In the genomic region with DNA sequence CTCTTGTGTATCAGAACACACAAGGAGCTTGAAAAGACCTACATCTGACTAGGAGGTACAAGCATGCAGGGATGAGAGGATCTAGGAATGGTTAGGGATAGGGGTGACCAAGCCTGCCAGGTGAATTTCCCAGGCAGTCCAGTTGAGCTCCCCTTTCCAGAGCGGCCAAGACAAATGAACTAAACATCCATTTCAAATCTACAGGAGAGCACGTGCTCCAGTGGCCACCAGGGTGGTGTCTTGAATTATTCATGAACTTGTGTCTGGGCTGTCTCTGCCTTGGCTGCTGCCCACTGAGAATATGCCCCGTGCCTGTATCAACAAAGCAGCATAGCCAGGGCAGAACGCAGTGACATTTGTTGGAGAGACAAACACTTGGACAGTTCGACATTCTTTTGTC, we compare ENCODE assay signal across 9 mouse cellular contexts.
DNase-seq lines count a peak whose midpoint lies in the region; ATAC-seq and TF ChIP-seq lines count a peak whose summit lies in the region.
"Had no signal": no experiment of that assay in that cellular context is flagged by ENCODE, and none has a peak within 500 bp of the region (broad histone marks: within the 10 kb centered on the region; RNA-seq: fewer than 3 reads in every experiment).

No protein-coding gene starts in this region.

- peak; percentile 34 for TF ChIP-seq CTCF in layer of hippocampus, adult 2 months (conservative IDR thresholded peaks at IDR 0.05)
- peak; percentile 30; the same call in 1 of the 2 replicates for TF ChIP-seq CTCF in kidney, postnatal 0 days (IDR thresholded peaks at IDR 0.05; ENCODE audit: low read depth)

- H3K36me3 ChIP-seq in heart, embryonic 16.5 days (ENCODE audit: control insufficient read depth, insufficient read depth): no peaks in the 10 kb centered on the region; the same call in 1 of the 2 replicates
- H3K36me3 ChIP-seq in kidney, postnatal 0 days (ENCODE audit: insufficient read depth, low read length): no peaks in the 10 kb centered on the region
- no peaks in the 10 kb centered on the region for H3K36me3 ChIP-seq in stomach, embryonic 15.5 days

- H3K27ac ChIP-seq in layer of hippocampus, adult 2 months: peak overlapping the region; percentile 48; the same call in 1 of the 2 replicates
- H3K27ac ChIP-seq in heart, embryonic 16.5 days (ENCODE audit: low read length): peak overlapping the region; percentile 50; the same call in 1 of the 2 replicates
- H3K27ac ChIP-seq in kidney, postnatal 0 days: no peak overlapping the region
- peak overlapping the region; percentile 57; the same call in 1 of the 2 replicates for H3K27ac ChIP-seq in stomach, embryonic 15.5 days

- 22% methylated on average over 5 of the region's 5 CpGs for WGBS in heart, embryonic 16.5 days
- 37% methylated on average over 5 of the region's 5 CpGs for WGBS in kidney, postnatal 0 days
- 27% methylated on average over 5 of the region's 5 CpGs for WGBS in stomach, embryonic 15.5 days

- H3K4me1 ChIP-seq in heart, embryonic 16.5 days (ENCODE audit: control insufficient read depth, insufficient read depth, low read length): peaks cover 18% of the 10 kb centered on the region
- H3K4me1 ChIP-seq in kidney, postnatal 0 days (replicated peaks; ENCODE audit: insufficient read depth, low read length): peaks cover 4% of the 10 kb centered on the region; the same call in 1 of the 2 replicates
- 0 out of 2 replicates have a peak, but pooled peaks cover 6% of the 10 kb centered on the region for H3K4me1 ChIP-seq in stomach, embryonic 15.5 days

- H3K4me2 ChIP-seq in heart, embryonic 16.5 days (ENCODE audit: low read depth, low read length): no peak overlapping the region
- no peak overlapping the region for H3K4me2 ChIP-seq in kidney, postnatal 0 days (ENCODE audit: low read length)
- H3K4me2 ChIP-seq in stomach, embryonic 15.5 days: no peak overlapping the region

- H3K9me3 ChIP-seq in heart, embryonic 16.5 days (replicated peaks; ENCODE audit: control insufficient read depth, low read length): no peaks in the 10 kb centered on the region
- no peaks in the 10 kb centered on the region for H3K9me3 ChIP-seq in kidney, postnatal 0 days (replicated peaks; ENCODE audit: low read length)
- no peaks in the 10 kb centered on the region for H3K9me3 ChIP-seq in stomach, embryonic 15.5 days

- H3K27me3 ChIP-seq in heart, embryonic 16.5 days (ENCODE audit: control insufficient read depth, insufficient read depth, low read length): no peaks in the 10 kb centered on the region
- H3K27me3 ChIP-seq in kidney, postnatal 0 days (ENCODE audit: insufficient read depth, low read length): no peaks in the 10 kb centered on the region
- no peaks in the 10 kb centered on the region for H3K27me3 ChIP-seq in stomach, embryonic 15.5 days (replicated peaks)

- no peak for DNase-seq in layer of hippocampus, adult 2 months (ENCODE audit: low spot score in 2 of 2)
- DNase-seq in layer of hippocampus, adult 8-10 months (ENCODE audit: low spot score in 2 of 2): no peak
- peak; percentile 54 for DNase-seq in kidney, postnatal 0 days (ENCODE audit: low spot score)
- DNase-seq in left cerebral cortex, adult 11 months (ENCODE audit: low spot score): no peak
- no peak for DNase-seq in right cerebral cortex, postnatal 25 days
- no peak for DNase-seq in layer of hippocampus, postnatal 25 days (ENCODE audit: extremely low spot score in 1 of 2, low spot score in 1 of 2)
- DNase-seq: cerebellum, adult 9-10 months had no signal

- 0 out of 2 replicates have a peak, but pooled peaks have one; percentile 49 for ATAC-seq in heart, embryonic 16.5 days (replicated peaks; ENCODE audit: extremely low read depth, insufficient read depth, low FRiP score)
- 0 out of 2 replicates have a peak, but pooled peaks have one; percentile 46 for ATAC-seq in kidney, postnatal 0 days (replicated peaks; ENCODE audit: low FRiP score, low read depth)
- no peak for ATAC-seq in stomach, embryonic 15.5 days (ENCODE audit: insufficient read depth, low FRiP score, low read depth)

- H3K9ac ChIP-seq in heart, embryonic 16.5 days (ENCODE audit: low read length): no peak overlapping the region
- no peak overlapping the region for H3K9ac ChIP-seq in kidney, postnatal 0 days (ENCODE audit: low read depth, low read length)
- H3K9ac ChIP-seq in stomach, embryonic 15.5 days: no peak overlapping the region

- H3K4me3 ChIP-seq in layer of hippocampus, adult 2 months: no peak overlapping the region
- no peak overlapping the region for H3K4me3 ChIP-seq in heart, embryonic 16.5 days (ENCODE audit: low read length)
- no peak overlapping the region for H3K4me3 ChIP-seq in kidney, postnatal 0 days (replicated peaks; ENCODE audit: low read depth, low read length)
- H3K4me3 ChIP-seq in stomach, embryonic 15.5 days (replicated peaks): no peak overlapping the region
